Mouse (Mus musculus) stomach, embryonic 14.5 days (tissue): ENCODE measurements at regions not wholly inside any gene's neighbourhood (a gene's known extent, or its start where the extent isn't known, plus 50 kb on each side); places are given as distances from the start of the nearest gene placed in this dataset.
A peak's percentile ranks its signal among the peaks of the same experiment; 100 is the strongest.

Experiments
- ATAC-seq: fragments of 200-750 bp; cut with Nextera tagmentation; 2 replicates; pipeline ENCODE4 v1.8.0; 2017; ENCODE audit warnings: low read depth, moderate TSS enrichment; ENCODE audit not compliant: insufficient number of reproducible peaks, insufficient read depth, low FRiP score
- H3K27ac ChIP-seq: fragments of 300-500 bp; sonication (generic); 2 replicates; pipeline ENCODE4 v1.5.1; 2014; ENCODE audit warnings: mild to moderate bottlenecking, low read length, moderate library complexity, mixed read lengths
- H3K27me3 ChIP-seq: fragments of 300-500 bp; sonication (generic); 2 replicates; pipeline ENCODE4 v1.6.1; 2014; ENCODE audit warnings: low read length, control low read depth, mixed read lengths; ENCODE audit not compliant: control insufficient read depth, insufficient read depth
- H3K36me3 ChIP-seq: fragments of 300-500 bp; sonication (generic); 2 replicates; pipeline ENCODE4 v1.6.1; 2014; ENCODE audit warnings: mild to moderate bottlenecking, control low read depth, low read length, moderate library complexity, mixed read lengths; ENCODE audit not compliant: control insufficient read depth, insufficient read depth
- H3K4me1 ChIP-seq: fragments of 300-500 bp; sonication (generic); 2 replicates; pipeline ENCODE4 v1.6.1; 2014; ENCODE audit warnings: low read length, control low read depth, mixed read lengths; ENCODE audit not compliant: control insufficient read depth, insufficient read depth
- H3K4me2 ChIP-seq: fragments of 300-500 bp; sonication (generic); replicated peaks from 2 replicates; pipeline ENCODE4 v1.6.1; 2014; ENCODE audit warnings: low read depth, low read length, control low read depth
- H3K4me3 ChIP-seq: fragments of 300-500 bp; sonication (generic); 2 replicates; pipeline ENCODE4 v1.5.1; 2014; ENCODE audit warnings: low read depth, low read length, control low read depth
- H3K9ac ChIP-seq: fragments of 300-500 bp; sonication (generic); replicated peaks from 2 replicates; pipeline ENCODE4 v1.6.1; 2014; ENCODE audit warnings: low read depth, mild to moderate bottlenecking, control low read depth, low read length, moderate library complexity, mixed read lengths
- H3K9me3 ChIP-seq: fragments of 300-500 bp; sonication (generic); 2 replicates; pipeline ENCODE4 v1.6.1; 2016; ENCODE audit warnings: low read depth, low read length, control low read depth; ENCODE audit not compliant: control insufficient read depth
- WGBS: fragments of 180-500 bp; shearing (Covaris S2); extraction: QIAGEN DNeasy Blood & Tissue Kit; methylation state at CpG from one replicate; pipeline ENCODE4 v1.1.7; 2014; 5-methylcytosine and 5-hydroxymethylcytosine counted together

- Histone ChIP-seq H3K9me3 (no peaks in the 10 kb centered on the region), H3K27me3 (no peaks in the 10 kb centered on the region), H3K4me2 (peak overlapping the region; percentile 14; the same call in 1 of the 2 replicates), H3K36me3 (no peaks in the 10 kb centered on the region), H3K4me1 (peaks cover 23% of the 10 kb centered on the region), H3K27ac (peak overlapping the region; percentile 39; the same call in 1 of the 2 replicates), H3K4me3 (no peak overlapping the region), H3K9ac (no peak overlapping the region)
- peak; percentile 51; the same call in 1 of the 2 replicates for ATAC-seq
- WGBS: 23% methylated on average over 13 of the region's 13 CpGs
These were observed 85.2 kb upstream of the Zbtb40 start for GRCm38 (mm10) chr4:137133789-137134188.

- Histone ChIP-seq H3K9me3 (no peaks in the 10 kb centered on the region), H3K9ac (no peak overlapping the region), H3K27ac (no peak overlapping the region), H3K27me3 (no peaks in the 10 kb centered on the region), H3K4me3 (no peak overlapping the region), H3K4me2 (no peak overlapping the region), H3K36me3 (no peaks in the 10 kb centered on the region), H3K4me1 (peaks cover 29% of the 10 kb centered on the region)
- 18% methylated on average over 6 of the region's 7 CpGs for WGBS
- no peak for ATAC-seq
These were observed 82.1 kb upstream of the Zbtb40 start for GRCm38 (mm10) chr4:137130619-137131212.

- WGBS: 5% methylated on average over 15 of the region's 15 CpGs
- Histone ChIP-seq H3K36me3 (no peaks in the 10 kb centered on the region), H3K9ac (no peak overlapping the region), H3K4me2 (no peak overlapping the region), H3K9me3 (no peaks in the 10 kb centered on the region), H3K4me3 (no peak overlapping the region), H3K4me1 (peaks cover 17% of the 10 kb centered on the region), H3K27ac (no peak overlapping the region), H3K27me3 (no peaks in the 10 kb centered on the region)
- no peak for ATAC-seq
These were observed 79.6 kb upstream of the Zbtb40 start for GRCm38 (mm10) chr4:137128152-137128551.

GRCm38 (mm10) chr4:137121684-137122083 lies 73.1 kb upstream of the Zbtb40 start:
- Histone ChIP-seq H3K27ac (no peak overlapping the region), H3K4me2 (no peak overlapping the region), H3K9me3 (no peaks in the 10 kb centered on the region), H3K4me1 (peaks cover 10% of the 10 kb centered on the region; the same call in 1 of the 2 replicates), H3K27me3 (no peaks in the 10 kb centered on the region), H3K36me3 (no peaks in the 10 kb centered on the region), H3K4me3 (no peak overlapping the region), H3K9ac (no peak overlapping the region)
- 45% methylated on average over 10 of the region's 10 CpGs for WGBS
- peak; percentile 81 for ATAC-seq

- H3K9me3 ChIP-seq: no peaks in the 10 kb centered on the region
- no peak overlapping the region for H3K4me3 ChIP-seq
- no peak overlapping the region for H3K4me2 ChIP-seq
- ATAC-seq: no peak
- H3K4me1 ChIP-seq: peaks cover 10% of the 10 kb centered on the region; the same call in 1 of the 2 replicates
- 51% methylated on average over 7 of the region's 7 CpGs for WGBS
- H3K36me3 ChIP-seq: no peaks in the 10 kb centered on the region
- no peaks in the 10 kb centered on the region for H3K27me3 ChIP-seq
- no peak overlapping the region for H3K27ac ChIP-seq
- no peak overlapping the region for H3K9ac ChIP-seq
These were observed 72.0 kb upstream of the Zbtb40 start for GRCm38 (mm10) chr4:137120597-137120996.

- Histone ChIP-seq H3K4me2 (peak overlapping the region; percentile 58), H3K4me1 (peaks cover 10% of the 10 kb centered on the region; the same call in 1 of the 2 replicates), H3K9ac (no peak overlapping the region), H3K4me3 (peak overlapping the region; percentile 11), H3K27me3 (no peaks in the 10 kb centered on the region), H3K36me3 (no peaks in the 10 kb centered on the region), H3K9me3 (no peaks in the 10 kb centered on the region), H3K27ac (no peak overlapping the region)
- no peak for ATAC-seq
- 13% methylated on average over 10 of the region's 10 CpGs for WGBS
These were observed 69.7 kb upstream of the Zbtb40 start for GRCm38 (mm10) chr4:137118332-137118715.

- Histone ChIP-seq H3K4me1 (peaks cover 10% of the 10 kb centered on the region; the same call in 1 of the 2 replicates), H3K9me3 (no peaks in the 10 kb centered on the region), H3K27ac (no peak overlapping the region), H3K4me2 (peak overlapping the region; percentile 58), H3K9ac (no peak overlapping the region), H3K27me3 (no peaks in the 10 kb centered on the region), H3K4me3 (peak overlapping the region; percentile 11), H3K36me3 (no peaks in the 10 kb centered on the region)
- peak; percentile 60 for ATAC-seq
- under 1% methylated on average over 27 of the region's 27 CpGs for WGBS
These were observed 69.1 kb upstream of the Zbtb40 start for GRCm38 (mm10) chr4:137117471-137118331.

GRCm38 (mm10) chr4:137115062-137115461 lies 66.5 kb upstream of the Zbtb40 start:
- H3K9me3 ChIP-seq: no peaks in the 10 kb centered on the region
- no peak overlapping the region for H3K4me3 ChIP-seq
- no peaks in the 10 kb centered on the region for H3K27me3 ChIP-seq
- no peak overlapping the region for H3K27ac ChIP-seq
- H3K4me2 ChIP-seq: no peak overlapping the region
- H3K4me1 ChIP-seq: peaks cover 10% of the 10 kb centered on the region; the same call in 1 of the 2 replicates
- whole genome bisulfite sequencing: 68% methylated on average over 14 of the region's 14 CpGs
- no peaks in the 10 kb centered on the region for H3K36me3 ChIP-seq
- ATAC-seq: no peak
- H3K9ac ChIP-seq: no peak overlapping the region
